Mouse (Mus musculus): ENCODE results near the gene Mex3d.

- TF ChIP-seq CTCF (IDR thresholded peaks at IDR 0.05; ENCODE audit: borderline replicate concordance, control insufficient read depth, extremely low read depth, insufficient read depth, low read length, poor library complexity) (no peak), POLR2A (IDR thresholded peaks at IDR 0.05; ENCODE audit: control insufficient read depth, extremely low read depth, insufficient read depth, low read length, poor library complexity) (no peak)
Measured at GRCm38 (mm10) chr10:80355431-80355830, 32.0 kb downstream of the Mex3d start.
